Mouse (Mus musculus) urinary bladder, adult 18-20 months (tissue): Measurements from ENCODE around the gene Pank2.
"Not testable (repeated sequence)": the region's sequence is repeated elsewhere in the genome, so short reads cannot be mapped to it uniquely, and the experiment has no call there.

Source experiments
- DNase-seq, 2 experiments: peaks; one replicate each; pipeline ENCODE4 v3.0.0; 2022; ENCODE audit warnings: low spot score in 2 of 2, mixed read lengths in 2 of 2

The Pank2 gene

DNA sequence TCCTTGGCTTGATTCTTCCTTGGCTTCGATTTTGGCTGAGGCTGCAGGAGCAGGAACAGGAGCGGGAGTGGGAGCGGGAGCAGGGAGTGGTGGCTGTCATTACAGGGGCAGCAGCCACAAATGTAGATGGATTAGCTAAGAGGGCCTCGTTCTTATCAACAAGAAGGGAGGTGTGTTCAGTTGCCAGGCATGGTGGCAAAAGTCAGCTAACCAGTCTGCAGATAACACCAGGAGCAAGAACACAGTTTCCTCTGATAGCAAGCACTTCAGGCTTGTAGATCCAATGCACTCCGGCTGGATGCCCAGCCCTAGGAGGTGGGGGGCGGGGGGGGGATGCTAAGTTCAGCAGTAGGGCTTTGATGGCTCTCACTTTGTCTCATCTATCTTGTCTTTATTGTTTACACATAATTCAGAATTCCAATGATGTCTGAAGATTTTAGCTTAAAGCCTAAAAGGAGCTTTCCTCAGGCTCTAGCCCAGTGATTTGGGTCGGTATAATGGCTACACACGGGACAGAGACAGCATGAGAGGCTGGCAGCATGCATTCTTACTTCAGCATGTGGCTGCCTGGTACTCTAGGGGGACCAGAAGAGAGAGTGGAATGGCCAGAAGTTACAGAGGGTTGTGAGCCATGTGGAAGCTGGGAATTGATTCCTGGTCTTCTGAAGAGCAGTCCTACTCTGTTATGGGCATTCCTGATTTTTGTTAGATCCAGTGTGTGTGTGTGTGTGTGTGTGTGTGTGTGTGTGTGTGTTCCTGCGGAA lies 1.6 kb upstream of the Pank2 start:
- DNase-seq = no peak

DNA sequence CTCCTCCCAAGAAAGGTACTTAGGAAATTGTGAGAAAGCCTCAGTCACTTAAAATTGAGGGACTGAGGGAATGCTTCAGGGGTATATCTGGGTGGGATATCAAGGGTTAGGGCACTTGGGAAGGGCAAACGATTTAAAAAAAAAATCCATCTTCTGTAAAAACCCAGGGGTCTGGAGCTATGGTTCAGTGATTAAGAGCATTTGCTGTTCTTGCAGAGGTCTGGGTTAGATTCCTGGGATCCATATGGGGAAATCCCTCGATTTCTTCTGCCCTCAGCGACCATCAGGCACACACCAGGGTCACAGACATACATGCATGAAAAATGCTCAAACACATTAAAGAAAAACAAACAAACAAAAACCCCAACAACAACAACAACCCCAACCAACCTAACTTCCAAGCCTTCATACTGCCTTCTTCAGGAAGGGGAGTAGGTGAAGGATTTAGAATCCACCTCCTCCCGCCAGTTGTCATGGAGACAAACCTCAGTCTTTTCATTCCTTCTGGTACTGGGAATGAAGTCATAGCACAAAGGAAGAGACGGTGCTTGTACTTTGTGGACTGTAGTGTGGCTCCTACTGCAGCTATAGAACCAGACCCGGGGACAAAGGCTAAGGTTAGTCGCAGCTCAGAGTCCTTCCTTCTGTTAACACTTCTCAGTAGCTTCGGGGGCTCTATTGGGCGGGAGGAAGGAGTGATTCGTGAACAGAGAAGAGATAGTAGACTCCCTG lies 648 bp upstream of the Pank2 start:
- DNase-seq = no peak

DNA sequence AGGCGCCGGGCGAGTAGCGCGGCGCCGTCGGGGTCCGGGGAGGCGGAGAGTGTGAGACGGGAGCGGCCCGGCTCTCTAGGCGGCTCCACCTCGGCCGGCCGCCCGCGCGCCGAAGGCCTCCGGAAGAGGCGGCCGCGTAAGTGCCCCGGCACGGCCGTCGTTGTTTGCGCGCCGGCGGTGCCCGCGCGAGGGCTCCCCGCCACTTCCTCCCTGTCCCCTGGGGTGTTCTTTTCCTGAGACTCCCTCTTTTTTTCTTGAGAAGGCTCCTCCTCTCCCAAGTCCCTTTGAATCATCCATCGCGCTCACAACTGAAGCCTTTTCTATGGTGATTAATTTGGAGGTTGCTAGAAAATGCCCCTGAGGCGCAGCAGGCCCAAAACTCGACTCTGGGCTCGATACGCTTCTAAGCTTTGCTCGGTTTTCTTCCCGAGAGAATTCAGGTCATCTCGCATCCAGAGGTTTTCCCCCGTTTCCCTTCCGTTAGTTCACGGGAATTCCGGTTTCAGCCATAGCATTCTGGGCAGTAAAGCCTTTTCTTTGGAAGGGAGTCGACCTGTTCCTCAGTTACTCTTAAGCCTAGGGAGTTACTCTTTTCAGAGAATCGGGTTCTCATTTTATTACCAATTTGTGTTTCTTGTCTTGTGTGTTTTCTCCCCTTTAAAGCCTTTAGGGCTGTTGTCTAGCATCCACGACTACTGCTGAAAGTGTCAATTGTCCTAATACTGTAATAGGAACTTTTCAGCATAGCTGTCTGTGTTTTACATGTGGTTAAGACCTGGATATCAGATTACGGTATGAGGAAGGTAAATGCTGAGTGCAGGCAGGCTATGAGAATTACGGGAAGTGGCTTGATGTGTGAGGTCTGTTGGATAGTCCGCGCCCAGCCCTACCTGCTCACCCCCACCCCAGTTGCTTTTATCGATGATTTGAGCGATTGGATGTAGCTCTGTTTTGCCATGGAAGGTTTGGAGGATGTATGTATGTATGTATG lies 680 bp downstream of the Pank2 start:
- no peak for DNase-seq

DNA sequence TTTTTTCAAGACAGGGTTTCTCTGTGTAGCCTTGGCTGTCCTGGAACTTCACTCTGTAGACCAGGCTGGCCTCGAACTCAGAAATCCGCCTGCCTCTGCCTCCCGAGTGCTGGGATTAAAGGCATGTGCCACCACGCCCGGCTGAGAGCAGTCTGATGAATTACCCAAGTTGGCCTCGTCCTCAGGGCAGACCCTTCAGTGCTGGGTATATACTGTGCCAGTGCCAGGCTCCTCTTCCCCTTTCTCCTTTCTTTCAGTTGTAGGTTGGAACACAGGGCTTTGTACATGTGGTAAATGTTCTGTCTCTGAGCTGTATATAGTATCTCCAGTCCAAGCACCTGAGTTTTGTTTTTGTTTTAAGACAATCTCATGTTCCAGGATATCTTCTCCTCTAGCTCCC lies 1.7 kb downstream of the Pank2 start:
- no peak for DNase-seq

DNA sequence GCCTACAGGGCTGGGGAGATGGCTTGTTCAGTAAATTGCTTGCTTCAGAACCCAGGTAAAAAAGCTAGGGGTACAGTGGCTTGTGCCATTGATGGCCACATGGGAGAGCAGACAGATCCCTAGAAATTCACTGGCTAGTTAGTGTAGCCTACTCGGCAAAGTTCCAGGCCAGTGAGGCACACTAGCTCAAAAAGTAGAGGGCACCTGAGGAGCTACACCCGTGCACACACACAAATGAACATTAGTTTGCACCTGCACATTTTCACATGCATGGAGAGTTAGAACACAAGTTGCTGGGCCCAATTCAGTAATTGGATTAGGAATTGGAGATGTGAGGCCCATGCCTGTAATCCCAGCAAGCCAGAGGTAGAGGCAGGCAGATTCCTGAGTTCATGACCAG lies 2.8 kb downstream of the Pank2 start:
- DNase-seq = no peak

DNA sequence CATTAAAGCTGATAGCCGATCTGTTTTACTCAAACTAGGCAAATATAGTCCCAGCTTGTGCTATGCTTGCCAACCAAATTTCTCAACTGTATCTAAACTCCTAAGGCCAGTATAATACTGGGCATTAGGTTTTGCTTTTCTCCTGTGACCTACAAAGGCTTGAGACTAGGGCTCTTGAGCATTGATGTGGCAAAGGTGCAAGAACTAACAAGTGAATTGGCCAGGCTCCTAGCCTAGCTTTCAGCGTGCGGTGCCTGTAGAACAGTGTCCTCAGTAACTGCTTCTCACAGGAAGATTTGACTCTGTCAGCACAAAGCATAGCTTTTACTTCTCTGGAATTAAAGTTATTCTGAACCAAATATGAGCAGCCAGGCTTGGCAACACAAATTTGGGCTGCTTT lies 13.2 kb downstream of the Pank2 start:
- no peak for DNase-seq

DNA sequence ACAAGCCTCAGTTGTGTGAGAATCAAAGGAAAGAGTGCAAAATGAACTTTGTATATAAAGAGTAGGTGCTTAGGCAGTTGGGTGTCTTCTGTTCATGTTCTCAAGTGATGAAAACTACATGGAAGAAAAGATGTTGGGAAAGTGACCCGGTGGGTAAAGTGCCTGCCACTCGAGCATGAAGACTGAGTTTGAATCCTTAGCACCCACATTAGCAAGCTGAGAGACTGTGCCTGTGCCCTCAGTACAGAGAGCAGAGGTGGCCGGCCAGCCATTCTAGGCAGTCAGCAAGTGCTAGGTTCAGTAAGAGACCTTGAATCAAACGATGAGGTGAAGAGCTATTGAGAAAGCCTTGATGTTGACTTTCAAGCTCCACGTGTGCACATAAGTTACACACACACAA lies 14.4 kb downstream of the Pank2 start:
- DNase-seq = no peak

DNA sequence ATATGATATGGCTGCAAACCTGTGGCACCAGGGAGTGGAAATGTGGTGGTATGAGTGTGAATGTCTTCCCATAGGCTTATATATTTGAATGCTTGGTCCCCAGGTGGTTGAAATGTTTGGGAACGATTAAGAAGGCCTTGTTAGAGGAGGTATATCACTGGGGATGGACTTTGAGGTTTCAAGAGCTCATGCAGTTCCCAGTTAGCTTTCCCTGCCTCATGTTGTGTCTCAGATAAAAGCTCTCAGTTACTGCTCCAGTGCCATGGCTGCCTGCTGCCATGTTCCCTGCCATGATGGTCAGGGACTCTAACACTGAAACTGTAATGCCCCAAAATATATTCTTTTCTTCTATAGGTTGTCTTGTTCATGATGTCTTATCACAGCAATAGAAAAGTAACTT lies 19.3 kb downstream of the Pank2 start:
- DNase-seq = no peak

DNA sequence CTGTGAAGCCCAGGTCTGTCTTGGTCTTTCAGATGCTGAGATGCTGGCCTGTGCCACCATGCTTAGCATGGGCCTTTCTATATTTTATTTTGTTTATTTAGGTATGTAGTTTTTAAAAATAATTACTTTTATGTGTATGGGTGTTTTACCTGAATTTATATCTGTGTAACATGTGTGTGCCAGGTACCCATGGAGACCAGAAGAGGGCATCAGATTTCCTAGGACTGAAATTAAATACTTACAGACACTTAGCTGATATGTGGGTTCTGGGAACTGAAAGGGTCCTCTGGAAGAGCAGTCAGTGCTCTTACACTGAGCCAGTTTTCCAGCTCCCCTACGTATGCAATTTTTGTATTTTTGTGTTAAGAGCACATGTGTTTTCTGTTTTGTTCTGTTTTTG lies 24.0 kb downstream of the Pank2 start:
- DNase-seq = no peak

DNA sequence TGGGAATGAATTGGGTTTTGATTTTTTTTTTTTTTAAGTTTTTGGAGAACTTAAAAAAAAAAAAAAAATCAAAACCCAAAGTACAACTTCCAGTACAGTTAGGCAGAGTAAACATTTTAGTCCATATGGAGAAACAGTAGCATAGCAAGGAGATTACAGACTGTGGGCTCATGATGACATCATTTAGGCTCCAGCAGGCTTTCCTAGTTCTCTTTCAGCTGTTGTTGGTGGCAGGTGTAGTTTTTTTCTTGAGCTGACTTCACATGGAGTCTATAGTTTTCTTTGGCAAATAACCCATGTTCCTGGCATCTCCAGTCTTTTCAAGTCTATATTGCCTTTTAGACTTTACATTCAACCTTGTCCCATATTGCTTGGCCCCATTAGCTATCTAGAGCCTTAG lies 28.4 kb downstream of the Pank2 start:
- DNase-seq = no peak

DNA sequence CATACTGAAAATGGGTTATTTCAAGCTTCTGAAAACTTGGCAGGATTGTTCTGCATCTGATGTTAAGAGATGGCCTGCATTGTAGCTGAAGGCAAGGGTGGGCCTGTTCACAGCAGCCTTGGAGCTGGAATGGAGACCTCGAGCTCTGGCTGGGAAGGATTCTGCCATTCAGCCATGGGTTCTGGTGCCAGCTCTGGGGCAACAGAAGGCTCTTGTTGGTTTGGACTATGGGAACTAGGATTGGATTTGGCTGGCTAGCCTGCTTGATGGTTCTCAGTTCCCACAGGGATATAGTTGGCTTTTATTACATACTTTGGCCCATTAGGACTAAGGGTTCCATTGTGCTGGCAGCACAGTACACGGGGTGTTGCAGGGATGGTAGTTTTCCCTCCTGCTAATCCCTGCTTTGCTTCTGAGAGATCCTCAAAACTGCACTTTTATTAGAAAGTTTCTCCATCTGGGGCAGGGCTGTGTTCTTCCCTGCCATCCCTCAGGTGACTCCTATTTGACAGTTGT lies 34.5 kb downstream of the Pank2 start:
- DNase-seq = no peak

DNA sequence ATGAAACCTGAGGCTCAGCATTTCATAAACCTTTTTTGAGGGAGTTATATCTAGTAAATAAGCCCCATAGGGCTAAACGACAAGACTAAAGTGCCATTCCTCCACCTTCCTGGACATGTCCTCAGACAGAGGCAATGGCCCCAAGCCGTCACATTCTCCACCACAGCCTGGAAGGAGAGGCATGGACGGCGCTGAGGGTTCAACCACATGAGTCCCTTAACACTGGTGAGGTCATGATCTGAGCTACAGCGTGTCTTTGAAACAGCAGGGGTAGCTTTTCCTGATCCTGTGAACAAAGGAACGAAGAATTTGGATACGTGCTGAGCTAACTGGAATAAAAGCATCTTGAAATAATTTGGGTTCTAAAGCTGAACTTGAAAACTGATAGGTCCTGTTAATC lies 36.4 kb downstream of the Pank2 start:
- DNase-seq = not testable (repeated sequence)

DNA sequence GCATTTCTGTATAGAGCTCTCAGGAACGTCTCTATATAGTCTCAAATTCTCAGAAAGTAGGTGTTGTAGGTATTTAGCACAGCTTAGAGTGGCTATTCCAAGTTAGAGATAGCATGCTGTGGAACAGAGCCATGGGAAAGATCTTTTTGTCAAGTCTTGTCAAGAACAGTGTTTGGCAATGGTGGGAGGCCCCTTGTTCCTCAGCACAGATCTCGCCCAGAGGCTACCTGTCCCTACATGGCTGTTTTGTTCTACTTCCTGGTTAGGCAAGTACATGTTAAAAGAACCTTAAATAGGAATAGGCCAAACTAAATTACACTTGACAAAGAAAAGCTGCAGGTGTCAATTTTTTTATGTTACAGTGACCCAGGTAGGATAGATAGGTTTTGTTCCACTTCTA lies 38.2 kb downstream of the Pank2 start:
- DNase-seq = no peak

DNA sequence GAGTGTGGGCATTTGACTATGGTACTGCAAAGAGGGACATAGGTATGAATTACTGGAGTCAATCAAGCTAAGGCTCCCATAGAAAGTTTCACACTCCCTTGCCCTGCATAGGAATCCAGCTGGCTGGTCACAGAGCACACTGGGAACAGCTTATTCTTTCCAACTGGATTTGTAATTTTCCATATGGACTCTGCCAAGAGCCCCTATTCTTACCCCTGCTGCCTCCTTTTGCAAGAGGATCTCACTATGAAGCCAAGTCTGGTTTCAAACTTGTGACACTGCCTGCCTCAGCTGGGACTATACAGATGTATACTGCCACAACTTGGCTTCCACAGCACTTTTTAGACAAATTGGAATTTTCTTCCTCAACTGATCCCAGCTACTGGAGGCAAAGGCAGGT lies 39.3 kb downstream of the Pank2 start:
- DNase-seq = no peak

DNA sequence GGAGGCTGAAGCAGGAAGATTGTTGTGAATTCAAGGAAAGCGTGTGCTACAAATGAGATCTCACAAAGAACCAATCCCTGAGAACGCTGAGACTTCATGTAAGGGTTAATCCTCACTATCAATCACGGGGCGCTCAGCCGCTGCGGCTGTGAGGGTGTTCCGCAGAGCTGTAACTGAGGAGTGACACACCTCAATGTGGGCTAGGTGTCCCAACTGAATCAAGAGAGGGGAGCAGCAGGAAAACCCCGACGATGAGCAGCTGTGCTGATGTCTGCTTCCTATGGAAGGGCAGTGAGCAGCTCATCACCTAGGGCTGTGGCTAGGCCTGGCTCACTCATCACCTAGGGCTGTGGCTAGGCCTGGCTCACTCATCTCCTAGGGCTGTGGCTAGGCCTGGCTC lies 42.2 kb downstream of the Pank2 start:
- DNase-seq = no peak

DNA sequence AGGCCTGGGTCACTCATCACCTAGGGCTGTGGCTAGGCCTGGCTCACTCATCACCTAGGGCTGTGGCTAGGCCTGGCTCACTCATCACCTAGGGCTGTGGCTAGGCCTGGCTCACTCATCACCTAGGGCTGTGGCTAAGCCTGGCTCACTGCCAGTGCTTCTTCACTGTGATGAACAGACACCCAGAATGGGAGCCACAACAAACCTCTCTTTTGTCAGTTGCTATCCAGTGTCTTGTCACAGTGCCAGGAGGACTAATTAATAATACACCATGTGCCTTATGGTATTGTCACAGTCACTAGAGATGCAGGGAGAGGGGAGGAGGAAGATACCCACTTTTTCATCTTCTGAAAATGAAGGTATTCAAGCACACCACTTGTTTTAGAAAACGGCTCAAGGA lies 42.9 kb downstream of the Pank2 start:
- DNase-seq = not testable (repeated sequence)

DNA sequence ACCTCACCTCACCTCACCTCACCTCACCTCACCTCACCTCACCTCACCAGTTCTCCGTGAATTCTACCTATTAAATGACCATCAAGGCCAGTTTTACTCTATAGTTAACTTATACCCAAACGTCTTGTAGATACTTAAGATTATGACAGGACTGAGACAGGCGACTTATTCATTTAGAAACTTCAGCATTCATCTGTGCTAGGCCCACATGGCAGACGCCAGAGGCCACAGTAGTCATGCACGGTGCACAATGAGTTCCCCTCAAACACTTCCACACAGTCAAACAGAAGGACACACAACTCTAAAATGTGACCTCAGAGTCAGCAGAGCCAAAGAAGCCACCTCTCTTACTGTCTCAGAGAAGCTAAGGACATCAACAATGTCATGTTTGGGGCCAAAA lies 45.1 kb downstream of the Pank2 start:
- no peak for DNase-seq

DNA sequence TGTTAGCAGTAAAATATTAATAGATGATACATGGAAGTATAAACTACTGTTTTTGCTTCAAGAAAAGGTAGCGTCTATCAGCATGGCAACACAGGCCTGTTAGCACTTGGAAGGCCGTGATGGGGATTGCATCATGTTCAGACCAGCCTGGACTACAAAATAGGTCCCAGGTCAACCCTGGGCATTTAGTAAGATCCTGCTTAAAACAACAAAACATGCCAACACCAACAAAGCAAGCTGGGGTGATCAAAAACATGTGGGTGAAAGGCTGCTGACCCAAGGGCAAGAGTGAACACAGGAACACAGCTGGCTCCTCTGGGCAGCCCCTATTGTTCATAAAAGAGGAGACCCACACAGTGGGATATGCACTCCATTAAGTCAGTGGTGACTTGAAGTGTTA lies 45.5 kb downstream of the Pank2 start:
- no peak for DNase-seq

DNA sequence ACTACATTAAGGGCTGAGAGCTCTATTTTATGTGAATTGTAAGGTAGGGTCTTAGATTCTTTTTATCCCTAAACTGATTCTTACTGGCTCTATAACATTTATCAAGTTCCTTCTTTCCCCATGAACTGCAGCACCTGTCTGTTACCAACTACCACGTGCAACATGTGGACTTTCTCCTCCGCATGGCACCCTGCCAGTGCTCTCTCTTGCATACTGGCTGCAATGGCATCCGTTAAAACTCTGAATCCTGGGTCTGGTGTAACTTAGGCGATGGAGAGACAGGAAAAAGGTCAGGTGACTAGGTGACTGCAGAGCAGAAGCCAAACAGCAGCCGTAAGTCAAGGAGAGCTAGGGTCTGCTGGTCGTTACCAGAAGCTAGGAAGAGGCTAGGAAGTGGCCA lies 47.0 kb downstream of the Pank2 start:
- no peak for DNase-seq

DNA sequence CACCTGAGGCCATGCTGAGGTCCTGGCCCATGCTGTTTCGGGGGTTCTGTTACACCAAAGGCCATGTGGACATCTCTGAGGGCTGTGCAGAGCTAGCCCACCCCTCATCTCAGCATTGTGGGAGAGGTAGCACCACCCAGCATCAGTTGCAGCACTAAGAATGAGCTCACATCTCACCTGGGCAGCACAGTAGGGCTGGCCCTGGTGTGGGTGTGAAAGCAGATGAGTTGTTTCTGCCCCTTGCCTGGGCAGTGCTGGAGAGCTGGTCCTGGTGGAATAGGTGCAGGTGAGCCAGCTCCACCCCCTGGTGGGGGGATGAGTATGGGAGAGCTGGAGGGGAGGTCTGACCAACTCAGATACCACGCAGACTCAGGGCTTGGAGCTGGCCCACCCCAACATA lies 53.9 kb downstream of the Pank2 start:
- no peak for DNase-seq

DNA sequence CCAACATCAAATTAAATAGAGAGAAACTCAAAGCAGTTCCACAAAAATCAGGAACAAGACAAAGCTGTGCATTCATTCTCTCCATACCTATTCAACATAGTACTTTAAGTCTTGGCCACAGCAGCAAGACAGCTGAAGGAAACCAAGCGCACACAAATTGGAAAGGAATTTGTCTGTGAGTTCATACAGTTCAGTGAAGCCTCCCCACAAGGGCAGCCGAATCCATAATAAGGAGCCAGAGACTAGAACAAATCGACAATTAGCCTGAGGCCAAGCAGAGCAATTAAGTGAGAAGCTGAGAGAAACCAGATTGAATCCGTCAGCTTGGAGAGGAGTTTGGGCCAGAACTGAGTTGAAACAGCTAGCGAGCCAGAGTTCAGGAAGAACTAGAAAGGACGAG lies 57.1 kb downstream of the Pank2 start:
- no peak for DNase-seq

DNA sequence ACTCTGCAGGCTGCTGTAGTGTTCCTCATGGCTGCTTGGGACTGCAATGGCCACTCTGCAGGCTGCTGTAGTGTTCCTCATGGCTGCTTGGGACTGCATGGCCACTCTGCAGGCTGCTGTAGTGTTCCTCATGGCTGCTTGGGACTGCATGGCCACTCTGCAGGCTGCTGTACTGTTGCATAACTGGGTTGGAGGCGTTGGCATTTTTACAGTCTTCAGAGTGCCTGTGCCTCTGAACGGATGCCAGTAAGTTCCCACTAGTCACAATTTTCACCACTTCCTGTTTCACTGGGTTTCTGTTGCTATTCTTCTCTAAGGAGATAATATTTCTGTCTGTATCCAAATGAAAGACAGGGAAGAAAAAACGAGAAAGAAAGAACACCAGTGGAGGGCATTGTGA lies 58.9 kb downstream of the Pank2 start:
- DNase-seq = not testable (repeated sequence)
